8 mouse cellular contexts compared by ENCODE assay signal in the genomic region with DNA sequence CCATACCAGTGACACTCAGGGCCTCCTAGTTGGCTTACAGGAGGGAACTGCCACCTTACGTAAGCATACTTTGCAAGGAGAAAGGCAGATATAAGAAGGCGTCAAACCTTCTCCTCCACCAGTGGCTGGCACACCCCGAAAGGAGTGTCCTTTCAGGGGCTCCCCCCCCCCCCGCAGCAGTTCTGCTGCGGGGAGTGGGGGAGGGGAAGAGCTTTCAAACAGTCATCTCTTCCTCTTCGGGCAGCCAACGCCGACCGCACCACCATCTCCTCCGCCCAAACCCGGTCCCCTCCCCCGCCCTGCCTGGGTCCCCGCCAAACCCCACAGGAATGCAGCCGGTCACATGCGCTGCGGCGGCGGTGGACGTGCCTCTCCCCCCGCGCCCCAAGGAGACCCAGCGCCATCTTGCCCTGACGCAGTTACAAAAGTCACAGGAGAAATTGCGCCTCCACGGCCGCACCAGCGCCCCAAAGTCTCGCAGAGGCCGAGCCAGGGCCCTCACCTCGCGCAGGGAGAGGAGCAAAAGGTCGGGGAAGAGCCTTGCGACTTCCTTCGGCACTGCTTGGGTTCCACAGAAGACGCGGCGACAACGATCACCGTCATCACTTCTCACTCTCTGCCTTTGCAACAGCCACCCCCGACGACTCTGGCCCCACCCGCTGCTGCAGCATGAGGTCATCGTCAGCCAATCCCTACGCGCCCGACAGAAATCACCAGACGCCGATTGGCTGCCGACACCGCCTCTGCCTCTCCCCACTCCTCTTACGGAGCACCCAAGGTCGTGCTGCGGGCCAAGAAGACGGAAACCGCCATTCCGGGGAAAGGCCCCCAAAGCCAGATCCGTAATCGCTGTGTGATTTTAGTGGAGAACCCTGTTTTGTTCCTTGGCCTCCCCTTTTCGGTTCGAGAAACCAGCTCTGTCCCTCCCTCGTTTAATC. TPM values are rescaled to one million over a fixed set of nuclear protein-coding genes. Genes with fewer than 3 reads are reported as not detected.
A peak's percentile ranks its signal among the peaks of the same experiment; 100 is the strongest.
DNase-seq lines count a peak whose midpoint lies in the region; ATAC-seq lines count a peak whose summit lies in the region.

No protein-coding gene starts in this region.

- H3K36me3 ChIP-seq in hindbrain, embryonic 14.5 days (replicated peaks; ENCODE audit: control insufficient read depth, insufficient read depth) = no peaks in the 10 kb centered on the region

- under 1% methylated on average over 55 of the region's 61 CpGs for WGBS in hindbrain, embryonic 14.5 days

- H3K27me3 ChIP-seq in hindbrain, embryonic 14.5 days (ENCODE audit: control insufficient read depth, insufficient read depth, low read length) = no peaks in the 10 kb centered on the region

- H3K4me3 ChIP-seq in hindbrain, embryonic 14.5 days (replicated peaks; ENCODE audit: low read length) = peak overlapping the region; percentile 98

- H3K9me3 ChIP-seq in hindbrain, embryonic 14.5 days (ENCODE audit: control insufficient read depth, low read length) = no peaks in the 10 kb centered on the region

- H3K4me1 ChIP-seq in hindbrain, embryonic 14.5 days (replicated peaks; ENCODE audit: control insufficient read depth, insufficient read depth, low read length) = peaks cover 35% of the 10 kb centered on the region

- peak; percentile 90 for ATAC-seq in hindbrain, embryonic 14.5 days (ENCODE audit: low FRiP score)

- DNase-seq in WW6 (ENCODE audit: low read depth, low spot score) = peak; percentile 83
- peak; percentile 99 to 100 for DNase-seq in cerebellum, postnatal 36 days
- peak; percentile 95 to 97 for DNase-seq in frontal cortex, postnatal 25 days (ENCODE audit: low spot score in 2 of 2)
- peak; percentile 90 for DNase-seq in hindbrain, embryonic 14.5 days (ENCODE audit: low spot score)
- DNase-seq in left cerebral cortex, adult 11 months (ENCODE audit: low spot score) = peak; percentile 98
- peak; percentile 99 for DNase-seq in lung, postnatal 36 days
- DNase-seq in retina, embryonic 14.5 days (ENCODE audit: low spot score) = peak; percentile 96
- DNase-seq in thymus, postnatal 36 days = peak; percentile 96 to 99

- H3K9ac ChIP-seq in hindbrain, embryonic 14.5 days = peak overlapping the region; percentile 99

- peak overlapping the region; percentile 96 for H3K4me2 ChIP-seq in hindbrain, embryonic 14.5 days (replicated peaks)

- H3K27ac ChIP-seq in hindbrain, embryonic 14.5 days = peak overlapping the region; percentile 100

RNA-seq across cellular contexts. Expression of gene Kmt2e, which starts 1.3 kb away (rescaled TPM):
- 118 and 128 TPM in 2 replicates for polyA plus RNA-seq in hindbrain, embryonic 14.5 days (2014; fragmentation: Nextera tagmentation; extraction: Ambion mirVana)

Comparison
In these comparisons a context has a peak if more than half of its experiments do, and no peak if none do; other contexts are left out.
1. Peak in every context shown above with its lines: DNase-seq, ATAC-seq, H3K4me3 ChIP-seq and H3K27ac ChIP-seq.